Mouse (Mus musculus): ENCODE results near the gene Stim2.

DNA sequence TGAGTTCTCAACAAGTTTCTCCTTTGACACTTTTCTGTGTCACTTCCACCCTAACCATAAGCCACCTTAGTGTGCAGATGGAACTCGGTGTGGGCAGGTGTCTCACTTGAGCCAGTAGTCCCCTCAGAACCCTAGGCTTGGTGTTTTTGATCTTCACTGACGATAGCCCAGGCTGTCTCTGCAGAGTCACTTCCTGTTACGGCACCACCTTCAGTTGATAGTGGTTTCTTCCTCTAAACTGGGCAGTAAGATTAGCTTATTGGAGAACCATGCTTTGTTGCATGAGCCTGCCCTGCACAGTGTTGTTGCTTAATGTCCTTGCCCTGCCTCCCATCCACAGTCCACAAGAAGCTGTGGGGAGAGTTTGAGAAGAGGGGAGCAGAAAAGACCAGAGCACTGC is 47.2 kb downstream of the Stim2 start:
- TF ChIP-seq CTCF (IDR thresholded peaks at IDR 0.05; ENCODE audit: borderline replicate concordance, extremely low read depth, insufficient read depth, insufficient read length) (no peak), POLR2A (IDR thresholded peaks at IDR 0.05; ENCODE audit: borderline replicate concordance, extremely low read depth, insufficient read depth, insufficient read length, poor library complexity, severe bottlenecking) (no peak)

Measured in brain, embryonic 14.5 days (tissue).